Mouse (Mus musculus) cerebellum, adult 2 months (tissue): ENCODE measurements around the gene Olfr894.

Experiments
- CTCF ChIP-seq: fragments of 200-500 bp; IDR thresholded peaks from 2 replicates; pipeline ENCODE4 v1.5.1; 2011; ENCODE audit warnings: low read depth, mild to moderate bottlenecking, control low read depth, low read length, moderate library complexity, borderline replicate concordance; ENCODE audit not compliant: insufficient read depth
- POLR2A ChIP-seq: fragments of 200-500 bp; IDR thresholded peaks from 2 replicates; pipeline ENCODE4 v1.6.1; 2011; ENCODE audit warnings: low read length, control low read depth, borderline replicate concordance; ENCODE audit not compliant: insufficient read depth

- TF ChIP-seq CTCF, result no peak
- no peak for TF ChIP-seq POLR2A
Measured at GRCm38 (mm10) chr9:38267551-38267950, 49.7 kb downstream of the Olfr894 start, which contains the start of gene Olfr895.
